8 mouse cellular contexts compared by ENCODE assay signal in genomic region chr7:4996003-4996895, GRCm38 (mm10). TPM values are rescaled to one million over a fixed set of nuclear protein-coding genes. Genes with fewer than 3 reads are reported as not detected.
DNase-seq lines count a peak whose midpoint lies in the region; ATAC-seq lines count a peak whose summit lies in the region.

TSS of gene Zfp579 (minus strand) at chr7:4996158.

- no peaks in the 10 kb centered on the region for H3K27me3 ChIP-seq in hindbrain, embryonic 15.5 days

- no peaks in the 10 kb centered on the region for H3K9me3 ChIP-seq in hindbrain, embryonic 15.5 days

- 2% methylated on average over 13 of the region's 26 CpGs for WGBS in hindbrain, embryonic 15.5 days

- ATAC-seq in hindbrain, embryonic 15.5 days (ENCODE audit: low FRiP score, low read depth) = peak; percentile 90

- peak within 1 kb of the TSS; percentile 90 for H3K27ac ChIP-seq in hindbrain, embryonic 15.5 days (replicated peaks)

- H3K4me2 ChIP-seq in hindbrain, embryonic 15.5 days = peak within 1 kb of the TSS; percentile 86

- DNase-seq in R1 (ENCODE audit: low read depth, low spot score) = peak; percentile 92
- peak; percentile 98 to 99 for DNase-seq in cerebellum, postnatal 14 days
- DNase-seq in gastrocnemius, adult 18-20 months (ENCODE audit: low spot score) = peak; percentile 94
- DNase-seq in layer of hippocampus, postnatal 36 days = peak; percentile 91 to 93
- peak; percentile 94 to 96 for DNase-seq in lung, postnatal 4 days
- DNase-seq in retina, postnatal 7 days (ENCODE audit: low read depth, low spot score) = peak; percentile 90
- DNase-seq in urinary bladder, postnatal 10 days (ENCODE audit: low spot score) = peak; percentile 82

- peaks cover 35% of the 10 kb centered on the region for H3K4me1 ChIP-seq in hindbrain, embryonic 15.5 days (replicated peaks)

- H3K36me3 ChIP-seq in hindbrain, embryonic 15.5 days = peaks cover 24% of the 10 kb centered on the region

- peak within 1 kb of the TSS; percentile 86 for H3K9ac ChIP-seq in hindbrain, embryonic 15.5 days

- peak within 1 kb of the TSS; percentile 73 for H3K4me3 ChIP-seq in hindbrain, embryonic 15.5 days

RNA-seq across cellular contexts. Expression of gene Zfp579, which starts in this region (rescaled TPM):
- total RNA-seq in gastrocnemius, adult 18-20 months (2021) = 10 to 100 TPM in 1 of 2 experiments, 1 to 10 TPM in 1; 8.7 to 13.9 TPM
- polyA plus RNA-seq in hindbrain, embryonic 15.5 days (2015; fragmentation: Nextera tagmentation; extraction: Ambion mirVana) = 60.3 and 66.8 TPM in 2 replicates
- 10 to 100 TPM; 31.6 to 35.9 TPM for total RNA-seq in layer of hippocampus, postnatal 36 days (2021)

Comparison
In these comparisons a context has a peak if more than half of its experiments do, and no peak if none do; other contexts are left out.
1. Peak in every context shown above with its lines: DNase-seq, ATAC-seq, H3K4me3 ChIP-seq and H3K27ac ChIP-seq.